Mouse (Mus musculus) MEL (cell line): Measurements from ENCODE around the gene Dlx3. TPM values are rescaled to one million over a fixed set of nuclear protein-coding genes. Genes with fewer than 3 reads are reported as not detected.

Source experiments
- DNase-seq: peaks from one replicate; pipeline ENCODE4 v3.0.0; 2011; ENCODE audit warnings: low read depth, low spot score
- H3K27ac ChIP-seq: 2 replicates; pipeline ENCODE4 v1.5.1; 2012; ENCODE audit warnings: low read depth, mild to moderate bottlenecking, control low read depth, low read length, moderate library complexity; ENCODE audit not compliant: control insufficient read depth
- H3K27me3 ChIP-seq, 2 experiments: fragments of 150-350 bp in 1 of 2; sonication (generic) in 1 of 2; 2 replicates each; pipeline ENCODE4 v1.6.1; 2012; ENCODE audit warnings: low read length in 2 of 2, mild to moderate bottlenecking in 2 of 2, improper control_type of control experiment in 1 of 2, moderate library complexity in 1 of 2; ENCODE audit not compliant: insufficient read depth in 2 of 2, control insufficient read depth in 1 of 2
- H3K36me3 ChIP-seq, 2 experiments: 2 replicates each; pipeline ENCODE4 v1.6.1; 2012 to 2014; ENCODE audit warnings: low read length in 2 of 2, improper control_type of control experiment in 1 of 2, inconsistent platforms in 1 of 2, mild to moderate bottlenecking in 1 of 2; ENCODE audit not compliant: insufficient read depth in 2 of 2, control insufficient read depth in 1 of 2
- H3K4me1 ChIP-seq, 2 experiments: fragments of 150-350 bp in 1 of 2; sonication (generic) in 1 of 2; 2 replicates each; pipeline ENCODE4 v1.6.1; 2012; ENCODE audit warnings: low read length in 2 of 2, improper control_type of control experiment in 1 of 2, mild to moderate bottlenecking in 1 of 2; ENCODE audit not compliant: insufficient read depth in 2 of 2, control insufficient read depth in 1 of 2
- H3K4me3 ChIP-seq, 2 experiments: fragments of 150-350 bp in 1 of 2; sonication (generic) in 1 of 2; 2 replicates each; pipeline ENCODE4 v1.5.1; 2012; ENCODE audit warnings: low read depth in 2 of 2, low read length in 2 of 2, mild to moderate bottlenecking in 2 of 2, moderate library complexity in 2 of 2, control low read depth in 1 of 2, improper control_type of control experiment in 1 of 2; ENCODE audit not compliant: control insufficient read depth in 1 of 2, insufficient read depth in 1 of 2
- H3K79me2 ChIP-seq: 2 replicates; pipeline ENCODE4 v1.6.1; 2012; ENCODE audit warnings: mild to moderate bottlenecking, low read length, moderate library complexity; ENCODE audit not compliant: control insufficient read depth, poor library complexity, insufficient read depth
- H3K9ac ChIP-seq: 2 replicates; pipeline ENCODE4 v1.6.1; 2012; ENCODE audit warnings: low read depth, mild to moderate bottlenecking, control low read depth, low read length, moderate library complexity; ENCODE audit not compliant: control insufficient read depth, poor library complexity, severe bottlenecking
- H3K9me3 ChIP-seq: fragments of 150-350 bp; sonication (generic); replicated peaks from 2 replicates; pipeline ENCODE4 v1.6.1; 2012; ENCODE audit warnings: mild to moderate bottlenecking, low read length, improper control_type of control experiment, moderate library complexity; ENCODE audit not compliant: insufficient read depth
- CHD2 ChIP-seq: IDR thresholded peaks from 2 replicates; pipeline ENCODE4 v1.6.1; 2011; ENCODE audit warnings: low read length, improper control_type of control experiment
- E2F4 ChIP-seq: IDR thresholded peaks from 2 replicates; pipeline ENCODE4 v1.6.1; 2011; ENCODE audit warnings: low read depth, low read length, improper control_type of control experiment, borderline replicate concordance
- ELF1 ChIP-seq: IDR thresholded peaks from 2 replicates; pipeline ENCODE4 v1.6.1; 2014; ENCODE audit warnings: low read depth, mild to moderate bottlenecking, inconsistent platforms, low read length, improper control_type of control experiment, moderate library complexity
- EP300 ChIP-seq, 2 experiments: IDR thresholded peaks; 2 replicates each; pipeline ENCODE4 v1.6.1; 2011; ENCODE audit warnings: improper control_type of control experiment in 2 of 2, low read length in 2 of 2, low read depth in 1 of 2, mild to moderate bottlenecking in 1 of 2
- ETS1 ChIP-seq: IDR thresholded peaks from 2 replicates; pipeline ENCODE4 v1.6.1; 2012; ENCODE audit warnings: low read depth, mild to moderate bottlenecking, inconsistent platforms, low read length, improper control_type of control experiment, moderate library complexity
- GATA1 ChIP-seq: IDR thresholded peaks from 2 replicates; pipeline ENCODE4 v1.6.1; 2011; ENCODE audit warnings: low read depth, low read length, improper control_type of control experiment
- JUND ChIP-seq: IDR thresholded peaks from 2 replicates; pipeline ENCODE4 v1.6.1; 2011; ENCODE audit warnings: low read depth, mild to moderate bottlenecking, improper control_type of control experiment, low read length
- MAX ChIP-seq: IDR thresholded peaks from 2 replicates; pipeline ENCODE4 v1.6.1; 2011; ENCODE audit warnings: low read length, improper control_type of control experiment
- MAZ ChIP-seq: IDR thresholded peaks from 2 replicates; pipeline ENCODE4 v1.6.1; 2012; ENCODE audit warnings: low read depth, mild to moderate bottlenecking, inconsistent platforms, low read length, improper control_type of control experiment
- MEF2A ChIP-seq: IDR thresholded peaks from 2 replicates; pipeline ENCODE4 v1.6.1; 2014; ENCODE audit warnings: low read depth, mild to moderate bottlenecking, inconsistent platforms, low read length, improper control_type of control experiment; ENCODE audit not compliant: poor library complexity, insufficient replicate concordance, severe bottlenecking; ENCODE audit errors: extremely low read depth
- MYB ChIP-seq: IDR thresholded peaks from 2 replicates; pipeline ENCODE4 v1.6.1; 2011; ENCODE audit warnings: mild to moderate bottlenecking, low read depth, low read length, improper control_type of control experiment
- NRF1 ChIP-seq: IDR thresholded peaks from 2 replicates; pipeline ENCODE4 v1.6.1; 2014; ENCODE audit warnings: low read depth, mild to moderate bottlenecking, inconsistent platforms, low read length, improper control_type of control experiment, moderate library complexity; ENCODE audit not compliant: poor library complexity, insufficient read depth, severe bottlenecking
- POLR2A ChIP-seq, 2 experiments: IDR thresholded peaks; 2 replicates each; pipeline ENCODE4 v1.6.1; 2011 to 2012; ENCODE audit warnings: low read length in 2 of 2, mild to moderate bottlenecking in 2 of 2, control low read depth in 1 of 2, improper control_type of control experiment in 1 of 2, low read depth in 1 of 2, moderate library complexity in 1 of 2; ENCODE audit not compliant: control insufficient read depth in 1 of 2, insufficient read depth in 1 of 2, poor library complexity in 1 of 2
- POLR2AphosphoS2 ChIP-seq: IDR thresholded peaks from 2 replicates; pipeline ENCODE4 v1.6.1; 2011; ENCODE audit warnings: low read length, improper control_type of control experiment
- POLR2AphosphoS5 ChIP-seq: IDR thresholded peaks from 2 replicates; pipeline ENCODE4 v1.6.1; 2012; ENCODE audit warnings: low read depth, borderline replicate concordance, mild to moderate bottlenecking, inconsistent platforms, low read length, moderate library complexity, mixed read lengths
- RAD21 ChIP-seq: IDR thresholded peaks from 2 replicates; pipeline ENCODE4 v1.6.1; 2011; ENCODE audit warnings: mild to moderate bottlenecking, low read depth, low read length, improper control_type of control experiment
- SIN3A ChIP-seq: IDR thresholded peaks from 2 replicates; pipeline ENCODE4 v1.6.1; 2012; ENCODE audit warnings: low read length, improper control_type of control experiment, inconsistent platforms
- SMC3 ChIP-seq: IDR thresholded peaks from 2 replicates; pipeline ENCODE4 v1.6.1; 2011; ENCODE audit warnings: low read depth, low read length, improper control_type of control experiment
- TCF12 ChIP-seq: IDR thresholded peaks from 2 replicates; pipeline ENCODE4 v1.6.1; 2014; ENCODE audit warnings: low read depth, mild to moderate bottlenecking, inconsistent platforms, low read length, improper control_type of control experiment, moderate library complexity
- UBTF ChIP-seq: IDR thresholded peaks from 2 replicates; pipeline ENCODE4 v1.6.1; 2012; ENCODE audit warnings: low read depth, mild to moderate bottlenecking, inconsistent platforms, low read length, improper control_type of control experiment, moderate library complexity, borderline replicate concordance; ENCODE audit not compliant: insufficient read depth
- USF2 ChIP-seq, 2 experiments: IDR thresholded peaks; 2 replicates each; pipeline ENCODE4 v1.6.1; 2011 to 2012; ENCODE audit warnings: improper control_type of control experiment in 2 of 2, low read length in 2 of 2, borderline replicate concordance in 1 of 2, inconsistent platforms in 1 of 2, low read depth in 1 of 2, mild to moderate bottlenecking in 1 of 2; ENCODE audit not compliant: insufficient read depth in 1 of 2
- ZC3H11A ChIP-seq: IDR thresholded peaks from 2 replicates; pipeline ENCODE4 v1.6.1; 2012; ENCODE audit warnings: low read depth, mild to moderate bottlenecking, inconsistent platforms, low read length, improper control_type of control experiment
- ZKSCAN1 ChIP-seq: IDR thresholded peaks from 2 replicates; pipeline ENCODE4 v1.6.1; 2012; ENCODE audit warnings: low read depth, mild to moderate bottlenecking, inconsistent platforms, low read length, improper control_type of control experiment, moderate library complexity
- polyA plus RNA-seq, 2 experiments: library from polyadenylated mRNA; stranded (reverse) in 1 of 2; unstranded in 1 of 2; fragments of >175 nt in 1 of 2; fragments of >200 nt in 1 of 2; gene quantifications; 2 replicates each; pipeline versions ENCODE4 v1.2.1 to v1.2.4; 2012; ENCODE audit warnings: low replicate concordance in 2 of 2, low read depth in 1 of 2; ENCODE audit not compliant: insufficient read length in 2 of 2, insufficient read depth in 1 of 2, missing spikeins in 1 of 2
- total RNA-seq: library from RNA; depleted of rRNA; stranded (reverse); fragments of 300-350 nt; gene quantifications from 2 replicates; pipeline ENCODE4 v1.2.3, GENCODE M21; 2012

The Dlx3 gene
- total and polyA plus RNA-seq, 3 experiments = not detected

GRCm38 (mm10) chr11:95088857-95089779 lies 30.8 kb upstream of the Dlx3 start:
- DNase-seq = no peak
- H3K4me1 ChIP-seq = no peaks in the 10 kb centered on the region
- no peak overlapping the region for H3K27ac ChIP-seq
- H3K9ac ChIP-seq = no peak overlapping the region
- H3K36me3 ChIP-seq = no peaks in the 10 kb centered on the region
- no peak overlapping the region for H3K4me3 ChIP-seq
- no peaks in the 10 kb centered on the region for H3K9me3 ChIP-seq
- no peaks in the 10 kb centered on the region for H3K79me2 ChIP-seq
- TF ChIP-seq SIN3A (no peak), SMC3 (no peak), EP300 (IDR thresholded peaks at IDR 0.05; ENCODE audit: low read depth in 1 of 2, low read length in 2 of 2) (no peak), E2F4 (no peak), NRF1 (no peak), UBTF (no peak), MYB (no peak), POLR2A (IDR thresholded peaks at IDR 0.05; ENCODE audit: control insufficient read depth in 1 of 2, insufficient read depth in 1 of 2, low read depth in 1 of 2, low read length in 2 of 2, poor library complexity in 1 of 2) (no peak), TCF12 (no peak), CHD2 (no peak), GATA1 (no peak), RAD21 (no peak), JUND (no peak), ZKSCAN1 (no peak), MEF2A (no peak), POLR2AphosphoS2 (no peak), ZC3H11A (no peak), ETS1 (no peak), POLR2AphosphoS5 (no peak)
- H3K27me3 ChIP-seq = peaks cover 5 to 9% of the 10 kb centered on the region in 2 experiments

GRCm38 (mm10) chr11:95093077-95093476 lies 26.8 kb upstream of the Dlx3 start:
- no peak for DNase-seq
- no peak for TF ChIP-seq MAZ
- TF ChIP-seq SMC3 = no peak
- TF ChIP-seq TCF12 = no peak
- no peak for TF ChIP-seq UBTF
- TF ChIP-seq USF2 (IDR thresholded peaks at IDR 0.05; ENCODE audit: borderline replicate concordance in 1 of 2, insufficient read depth in 1 of 2, low read depth in 1 of 2, low read length in 2 of 2) = no peak
- TF ChIP-seq MAX = no peak
- no peak for TF ChIP-seq ELF1
- no peak for TF ChIP-seq POLR2A (IDR thresholded peaks at IDR 0.05; ENCODE audit: control insufficient read depth in 1 of 2, insufficient read depth in 1 of 2, low read depth in 1 of 2, low read length in 2 of 2, poor library complexity in 1 of 2)
- TF ChIP-seq, all 39 proteins: peak for 0
- Histone ChIP-seq H3K4me3 (no peak overlapping the region), H3K9me3 (no peaks in the 10 kb centered on the region), H3K9ac (no peak overlapping the region), H3K79me2 (no peaks in the 10 kb centered on the region), H3K4me1 (no peaks in the 10 kb centered on the region), H3K27ac (no peak overlapping the region), H3K27me3 (peaks cover 7 to 11% of the 10 kb centered on the region in 2 experiments), H3K36me3 (no peaks in the 10 kb centered on the region)
